Mouse (Mus musculus) stomach, postnatal 0 days (tissue): ENCODE measurements around the gene Il4ra. TPM values are rescaled to one million over a fixed set of nuclear protein-coding genes. Genes with fewer than 3 reads are reported as not detected.

ENCODE experiments used
- ATAC-seq: fragments of 200-750 bp; cut with Nextera tagmentation; 2 replicates; pipeline ENCODE4 v1.8.0; 2017; ENCODE audit not compliant: low FRiP score, low TSS enrichment
- DNase-seq: peaks from one replicate; pipeline ENCODE4 v3.0.0-alpha.2; 2016; ENCODE audit warnings: low spot score
- H3K27ac ChIP-seq: fragments of 300-500 bp; sonication (generic); replicated peaks from 2 replicates; pipeline ENCODE4 v1.5.1; 2014; ENCODE audit warnings: mild to moderate bottlenecking, control low read depth
- H3K27me3 ChIP-seq: fragments of 300-500 bp; sonication (generic); 2 replicates; pipeline ENCODE4 v1.6.1; 2014; ENCODE audit warnings: low read length; ENCODE audit not compliant: control insufficient read depth, insufficient read depth
- H3K36me3 ChIP-seq: fragments of 300-500 bp; sonication (generic); 2 replicates; pipeline ENCODE4 v1.6.1; 2014; ENCODE audit warnings: low read length, mixed read lengths; ENCODE audit not compliant: control insufficient read depth, insufficient read depth
- H3K4me1 ChIP-seq: fragments of 300-500 bp; sonication (generic); replicated peaks from 2 replicates; pipeline ENCODE4 v1.6.1; 2014; ENCODE audit warnings: antibody characterized with exemption; ENCODE audit not compliant: control insufficient read depth, insufficient read depth
- H3K4me2 ChIP-seq: fragments of 300-500 bp; sonication (generic); replicated peaks from 2 replicates; pipeline ENCODE4 v1.6.1; 2014; ENCODE audit warnings: low read depth, mild to moderate bottlenecking, control low read depth, moderate library complexity
- H3K4me3 ChIP-seq: fragments of 300-500 bp; sonication (generic); 2 replicates; pipeline ENCODE4 v1.5.1; 2014; ENCODE audit warnings: low read depth, low read length, control low read depth
- H3K9ac ChIP-seq: fragments of 300-500 bp; sonication (generic); 2 replicates; pipeline ENCODE4 v1.6.1; 2014; ENCODE audit warnings: mild to moderate bottlenecking, low read length, control low read depth, mixed read lengths
- H3K9me3 ChIP-seq: fragments of 300-500 bp; sonication (generic); 2 replicates; pipeline ENCODE4 v1.6.1; 2016; ENCODE audit warnings: low read length; ENCODE audit not compliant: control insufficient read depth
- CTCF ChIP-seq: IDR thresholded peaks from 2 replicates; pipeline ENCODE4 v1.5.1; 2016; ENCODE audit warnings: antibody characterized with exemption, low read depth, mild to moderate bottlenecking, moderate library complexity
- EP300 ChIP-seq: optimal IDR thresholded peaks from 2 replicates; pipeline ENCODE3; 2016; ENCODE audit warnings: antibody characterized with exemption
- WGBS: fragments of 180-500 bp; shearing (Covaris S2); extraction: QIAGEN DNeasy Blood & Tissue Kit; methylation state at CpG from one replicate; pipeline ENCODE4 v1.1.7; 2014; 5-methylcytosine and 5-hydroxymethylcytosine counted together
- polyA plus RNA-seq: library from polyadenylated mRNA; unstranded; fragments of >200 nt; fragmentation: Nextera tagmentation; extraction: Ambion mirVana; gene quantifications from 2 replicates; pipeline ENCODE4 v1.2.1, GENCODE M21; 2015

Il4ra gene
- polyA plus RNA-seq, 1 experiment from 2014 or later, result 13.4 TPM

DNA sequence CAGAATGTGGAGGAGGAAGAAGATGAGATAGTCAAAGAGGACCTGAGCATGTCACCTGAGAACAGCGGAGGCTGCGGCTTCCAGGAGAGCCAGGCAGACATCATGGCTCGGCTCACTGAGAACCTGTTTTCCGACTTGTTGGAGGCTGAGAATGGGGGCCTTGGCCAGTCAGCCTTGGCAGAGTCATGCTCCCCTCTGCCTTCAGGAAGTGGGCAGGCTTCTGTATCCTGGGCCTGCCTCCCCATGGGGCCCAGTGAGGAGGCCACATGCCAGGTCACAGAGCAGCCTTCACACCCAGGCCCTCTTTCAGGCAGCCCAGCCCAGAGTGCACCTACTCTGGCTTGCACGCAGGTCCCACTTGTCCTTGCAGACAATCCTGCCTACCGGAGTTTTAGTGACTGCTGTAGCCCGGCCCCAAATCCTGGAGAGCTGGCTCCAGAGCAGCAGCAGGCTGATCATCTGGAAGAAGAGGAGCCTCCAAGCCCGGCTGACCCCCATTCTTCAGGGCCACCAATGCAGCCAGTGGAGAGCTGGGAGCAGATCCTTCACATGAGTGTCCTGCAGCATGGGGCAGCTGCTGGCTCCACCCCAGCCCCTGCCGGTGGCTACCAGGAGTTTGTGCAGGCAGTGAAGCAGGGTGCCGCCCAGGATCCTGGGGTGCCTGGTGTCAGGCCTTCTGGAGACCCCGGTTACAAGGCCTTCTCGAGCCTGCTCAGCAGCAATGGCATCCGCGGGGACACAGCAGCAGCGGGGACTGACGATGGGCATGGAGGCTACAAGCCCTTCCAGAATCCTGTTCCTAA lies 24.0 kb downstream of the Il4ra start:
- 66% methylated on average over 16 of the region's 16 CpGs for WGBS
- no peak for TF ChIP-seq CTCF
- Histone ChIP-seq H3K36me3 (peaks cover 26% of the 10 kb centered on the region), H3K27ac (peak overlapping the region; percentile 30), H3K9ac (peak overlapping the region; percentile 18; the same call in 1 of the 2 replicates), H3K4me3 (no peak overlapping the region), H3K9me3 (no peaks in the 10 kb centered on the region), H3K4me2 (no peak overlapping the region), H3K4me1 (peaks cover 8% of the 10 kb centered on the region), H3K27me3 (no peaks in the 10 kb centered on the region)
- ATAC-seq (no peak; the same call in 1 of the 2 replicates), DNase-seq (no peak)

DNA sequence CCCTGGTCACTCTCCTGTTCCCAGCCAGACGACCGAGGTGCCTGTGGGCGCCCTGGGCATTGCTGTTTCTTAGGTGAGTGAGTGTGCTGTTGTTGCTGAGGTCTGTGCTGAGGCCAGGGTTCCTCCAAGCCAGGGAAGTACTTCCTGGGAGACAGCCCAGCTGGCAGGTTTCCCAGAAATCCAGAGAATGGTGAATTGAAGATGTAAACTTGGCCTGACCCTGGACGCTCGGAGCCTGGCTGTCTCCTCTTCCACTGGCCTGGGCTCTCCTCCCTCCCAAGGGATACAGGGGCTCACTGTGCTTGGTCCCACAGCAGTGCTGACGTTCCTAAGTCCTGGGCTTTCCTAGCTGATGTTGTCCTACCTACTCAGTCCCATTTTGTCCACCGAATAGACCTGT lies 25.1 kb downstream of the Il4ra start:
- Histone ChIP-seq H3K36me3 (peaks cover 17% of the 10 kb centered on the region), H3K27me3 (no peaks in the 10 kb centered on the region), H3K27ac (peak overlapping the region; percentile 30), H3K4me3 (no peak overlapping the region), H3K9me3 (no peaks in the 10 kb centered on the region), H3K9ac (no peak overlapping the region; the same call in 1 of the 2 replicates), H3K4me2 (no peak overlapping the region), H3K4me1 (peaks cover 9% of the 10 kb centered on the region)
- peak; percentile 68 for DNase-seq
- WGBS, result 32% methylated on average over 7 of the region's 7 CpGs
- peak; percentile 35; the same call in 1 of the 2 replicates for ATAC-seq
- TF ChIP-seq EP300 (no peak), CTCF (no peak)

- no peak overlapping the region for H3K9ac ChIP-seq
- H3K36me3 ChIP-seq, result peaks cover 15% of the 10 kb centered on the region
- no peak for TF ChIP-seq EP300
- 0 out of 2 replicates have a peak, but pooled peaks have one; percentile 12 for TF ChIP-seq CTCF
- H3K27ac ChIP-seq, result peak overlapping the region; percentile 30
- DNase-seq (no peak), ATAC-seq (0 out of 2 replicates have a peak, but pooled peaks have one; percentile 1)
- no peaks in the 10 kb centered on the region for H3K9me3 ChIP-seq
- H3K4me3 ChIP-seq, result no peak overlapping the region
- no peaks in the 10 kb centered on the region for H3K27me3 ChIP-seq
- 69% methylated on average over 11 of the region's 11 CpGs for WGBS
- H3K4me1 ChIP-seq, result peaks cover 9% of the 10 kb centered on the region
- H3K4me2 ChIP-seq, result no peak overlapping the region
Measured at GRCm38 (mm10) chr7:125577486-125578088, 25.7 kb downstream of the Il4ra start.

DNA sequence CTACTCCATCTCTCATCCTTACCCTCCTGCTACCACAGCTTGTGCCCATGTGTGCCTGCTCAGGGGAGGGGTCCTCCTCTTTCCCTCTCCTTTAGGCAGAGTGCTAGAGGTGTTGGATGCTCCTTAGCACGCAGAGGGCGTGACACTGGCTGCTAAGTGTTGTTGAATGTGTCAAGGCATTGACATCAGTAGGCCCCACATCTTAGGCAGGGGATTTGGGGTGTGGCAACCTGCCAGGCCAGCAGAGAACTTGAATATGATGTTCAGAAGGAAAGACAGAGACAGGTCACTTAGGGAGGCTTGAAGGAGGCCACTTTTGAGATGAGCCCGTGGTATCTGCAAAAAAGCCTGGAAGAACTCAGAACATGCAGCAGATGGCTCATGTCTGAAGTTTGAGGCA lies 26.2 kb downstream of the Il4ra start:
- Histone ChIP-seq H3K4me3 (no peak overlapping the region), H3K27me3 (no peaks in the 10 kb centered on the region)
- no peak for TF ChIP-seq EP300
- TF ChIP-seq CTCF, result no peak

GRCm38 (mm10) chr7:125579545-125580219 lies 27.8 kb downstream of the Il4ra start:
- H3K9me3 ChIP-seq, result no peaks in the 10 kb centered on the region
- ATAC-seq, result no peak
- peaks cover 9% of the 10 kb centered on the region for H3K4me1 ChIP-seq
- no peak overlapping the region for H3K9ac ChIP-seq
- DNase-seq, result no peak
- peaks cover 6% of the 10 kb centered on the region for H3K36me3 ChIP-seq
- no peak overlapping the region for H3K4me3 ChIP-seq
- TF ChIP-seq EP300 (no peak), CTCF (no peak)
- no peak overlapping the region for H3K27ac ChIP-seq
- 74% methylated on average over 9 of the region's 9 CpGs for WGBS
- H3K27me3 ChIP-seq, result no peaks in the 10 kb centered on the region
- H3K4me2 ChIP-seq, result no peak overlapping the region

More for the DNA sequence above, 26.2 kb downstream of the Il4ra start:
- H3K9me3 ChIP-seq, result no peaks in the 10 kb centered on the region
- H3K4me2 ChIP-seq, result no peak overlapping the region
- peaks cover 15% of the 10 kb centered on the region for H3K36me3 ChIP-seq
- no peak for DNase-seq
- peaks cover 9% of the 10 kb centered on the region for H3K4me1 ChIP-seq
- WGBS, result 43% methylated on average over 3 of the region's 3 CpGs
- no peak overlapping the region for H3K9ac ChIP-seq
- ATAC-seq, result no peak
- no peak overlapping the region; the same call in 1 of the 2 replicates for H3K27ac ChIP-seq
